Mouse (Mus musculus) embryonic fibroblast, embryonic 13.5 days (primary cell): ENCODE data around the gene Wwtr1. TPM values are rescaled to one million over a fixed set of nuclear protein-coding genes. Genes with fewer than 3 reads are reported as not detected.

Experiments used
- H3K27ac ChIP-seq: 2 replicates; pipeline ENCODE4 v1.5.1; 2012; ENCODE audit warnings: low read length, control low read depth, inconsistent platforms; ENCODE audit not compliant: insufficient read depth
- H3K4me1 ChIP-seq: 2 replicates; pipeline ENCODE4 v1.6.1; 2011; ENCODE audit warnings: low read length; ENCODE audit not compliant: control insufficient read depth, insufficient read depth
- H3K4me3 ChIP-seq: 2 replicates; pipeline ENCODE4 v1.5.1; 2011; ENCODE audit warnings: mild to moderate bottlenecking, control low read depth, low read length; ENCODE audit not compliant: insufficient read depth
- CTCF ChIP-seq: IDR thresholded peaks from 2 replicates; pipeline ENCODE4 v1.5.1; 2011; ENCODE audit warnings: mild to moderate bottlenecking, control low read depth, low read length, moderate library complexity, borderline replicate concordance; ENCODE audit not compliant: insufficient read depth
- POLR2A ChIP-seq: IDR thresholded peaks from 2 replicates; pipeline ENCODE4 v1.6.1; 2011; ENCODE audit warnings: low read depth, mild to moderate bottlenecking, control low read depth, low read length, moderate library complexity
- polyA plus RNA-seq: library from polyadenylated mRNA; stranded (reverse); fragments of >200 nt; gene quantifications from 2 replicates; pipeline ENCODE4 v1.2.4, GENCODE M21; 2011; ENCODE audit warnings: low read depth; ENCODE audit not compliant: missing spikeins, insufficient read length

The Wwtr1 gene
- polyA plus RNA-seq, 1 experiment: 86.4 TPM

GRCm38 (mm10) chr3:57585967-57586366 is 10.3 kb upstream of the Wwtr1 start:
- TF ChIP-seq POLR2A: no peak
- TF ChIP-seq CTCF: no peak
- no peak overlapping the region for H3K4me3 ChIP-seq
- no peaks in the 10 kb centered on the region for H3K4me1 ChIP-seq
- H3K27ac ChIP-seq: no peak overlapping the region

- Histone ChIP-seq H3K4me3 (no peak overlapping the region), H3K27ac (no peak overlapping the region), H3K4me1 (no peaks in the 10 kb centered on the region)
- TF ChIP-seq CTCF (no peak), POLR2A (no peak)
These were observed 7.8 kb upstream of the Wwtr1 start for GRCm38 (mm10) chr3:57583533-57583932.

- Histone ChIP-seq H3K4me3 (no peak overlapping the region), H3K4me1 (no peaks in the 10 kb centered on the region), H3K27ac (no peak overlapping the region)
- TF ChIP-seq POLR2A: no peak
- no peak for TF ChIP-seq CTCF
These were observed 4.9 kb upstream of the Wwtr1 start for GRCm38 (mm10) chr3:57580426-57581195.

GRCm38 (mm10) chr3:57576056-57576824 is 530 bp upstream of the Wwtr1 start:
- H3K4me3 ChIP-seq: peak overlapping the region; percentile 42
- TF ChIP-seq POLR2A (peak; percentile 54), CTCF (peak; percentile 35; the same call in 1 of the 2 replicates)
- H3K27ac ChIP-seq: peak overlapping the region; percentile 99

GRCm38 (mm10) chr3:57574885-57575659 is 638 bp downstream of the Wwtr1 start:
- no peak for TF ChIP-seq CTCF
- TF ChIP-seq POLR2A: no peak
- H3K27ac ChIP-seq: peak overlapping the region; percentile 93

More at GRCm38 (mm10) chr3:57576056-57576824, 530 bp upstream of the Wwtr1 start:
- no peaks in the 10 kb centered on the region; the same call in 1 of the 2 replicates for H3K4me1 ChIP-seq

GRCm38 (mm10) chr3:57573898-57574570 is 1.7 kb downstream of the Wwtr1 start:
- Histone ChIP-seq H3K4me1 (no peaks in the 10 kb centered on the region; the same call in 1 of the 2 replicates), H3K27ac (peak overlapping the region; percentile 93), H3K4me3 (peak overlapping the region; percentile 81)
- TF ChIP-seq CTCF: no peak
- TF ChIP-seq POLR2A: peak; percentile 16; the same call in 1 of the 2 replicates

More at GRCm38 (mm10) chr3:57574885-57575659, 638 bp downstream of the Wwtr1 start:
- no peaks in the 10 kb centered on the region; the same call in 1 of the 2 replicates for H3K4me1 ChIP-seq
- peak overlapping the region; percentile 81 for H3K4me3 ChIP-seq

- H3K4me1 ChIP-seq: no peaks in the 10 kb centered on the region; the same call in 1 of the 2 replicates
- peak overlapping the region; percentile 15 for H3K4me3 ChIP-seq
- peak overlapping the region; percentile 45 for H3K27ac ChIP-seq
- TF ChIP-seq CTCF (no peak), POLR2A (no peak)
These were observed 3.3 kb downstream of the Wwtr1 start for GRCm38 (mm10) chr3:57572331-57572975.

- TF ChIP-seq POLR2A: no peak
- no peak for TF ChIP-seq CTCF
These were observed 9.1 kb downstream of the Wwtr1 start for GRCm38 (mm10) chr3:57566655-57567054.

GRCm38 (mm10) chr3:57563627-57564026 is 12.1 kb downstream of the Wwtr1 start:
- Histone ChIP-seq H3K27ac (no peak overlapping the region), H3K4me1 (peaks cover 4% of the 10 kb centered on the region; the same call in 1 of the 2 replicates), H3K4me3 (no peak overlapping the region)
- TF ChIP-seq CTCF (no peak), POLR2A (no peak)

More at GRCm38 (mm10) chr3:57566655-57567054, 9.1 kb downstream of the Wwtr1 start:
- H3K27ac ChIP-seq: no peak overlapping the region
- peaks cover 4% of the 10 kb centered on the region; the same call in 1 of the 2 replicates for H3K4me1 ChIP-seq
- H3K4me3 ChIP-seq: no peak overlapping the region
